Mouse (Mus musculus): ENCODE measurements at regions not wholly inside any gene's neighbourhood (a gene's known extent, or its start where the extent isn't known, plus 50 kb on each side); places are given as distances from the start of the nearest gene placed in this dataset.
"Not testable (repeated sequence)": the region's sequence is repeated elsewhere in the genome, so short reads cannot be mapped to it uniquely, and the experiment has no call there.

- no peak overlapping the region for H3K9ac ChIP-seq (replicated peaks; ENCODE audit: low read length)
- no peaks in the 10 kb centered on the region for H3K36me3 ChIP-seq (ENCODE audit: insufficient read depth, low read length)
- H3K9me3 ChIP-seq (ENCODE audit: low read length) = no peaks in the 10 kb centered on the region
- no peaks in the 10 kb centered on the region for H3K27me3 ChIP-seq (ENCODE audit: insufficient read depth, low read length)
- H3K4me3 ChIP-seq (ENCODE audit: low read length) = no peak overlapping the region
- 40% methylated on average over 1 of the region's 1 CpGs for WGBS
- no peak overlapping the region for H3K27ac ChIP-seq
- H3K4me2 ChIP-seq (ENCODE audit: low read depth, low read length) = no peak overlapping the region
- H3K4me1 ChIP-seq (ENCODE audit: insufficient read depth, low read length) = no peaks in the 10 kb centered on the region
- no peak for TF ChIP-seq CTCF (IDR thresholded peaks at IDR 0.05; ENCODE audit: low read depth)
- ATAC-seq = no peak
- DNase-seq (ENCODE audit: low spot score) = no peak
Observed at GRCm38 (mm10) chr8:96040216-96040615, 151.9 kb upstream of the Got2 start.

- H3K4me3 ChIP-seq (ENCODE audit: low read length); H3K4me2 ChIP-seq (ENCODE audit: low read depth, low read length); H3K9ac ChIP-seq (replicated peaks; ENCODE audit: low read length); DNase-seq (ENCODE audit: low spot score); H3K4me1 ChIP-seq (ENCODE audit: insufficient read depth, low read length); ATAC-seq; H3K9me3 ChIP-seq (ENCODE audit: low read length); H3K36me3 ChIP-seq (ENCODE audit: insufficient read depth, low read length); H3K27me3 ChIP-seq (ENCODE audit: insufficient read depth, low read length); H3K27ac ChIP-seq: not testable (repeated sequence)
- WGBS = 88% methylated on average over 3 of the region's 3 CpGs
Observed at GRCm38 (mm10) chr8:96018742-96019141, 130.4 kb upstream of the Got2 start.

DNA sequence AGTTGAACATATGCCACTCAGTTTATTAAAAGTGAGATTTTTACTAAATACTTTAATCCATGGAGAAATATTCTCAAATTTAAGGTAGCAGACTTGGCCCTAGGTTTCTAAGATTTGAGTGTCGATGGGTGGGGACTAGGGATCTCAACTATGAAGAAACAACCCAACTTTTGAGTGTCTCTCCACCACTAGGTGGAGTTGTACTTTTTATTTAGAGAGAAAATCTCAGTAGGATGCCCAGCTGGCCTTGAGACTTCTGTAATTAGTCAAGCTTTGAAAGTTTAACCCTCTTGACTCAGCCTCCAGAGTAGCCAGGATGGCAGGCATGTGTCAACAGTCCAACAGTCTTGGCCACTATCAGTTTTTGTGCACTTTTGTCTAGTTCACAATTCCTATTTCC is 123.7 kb upstream of the Got2 start:
- Histone ChIP-seq H3K9ac (replicated peaks; ENCODE audit: low read length) (no peak overlapping the region), H3K4me1 (ENCODE audit: insufficient read depth, low read length) (no peaks in the 10 kb centered on the region), H3K9me3 (ENCODE audit: low read length) (no peaks in the 10 kb centered on the region), H3K27ac (no peak overlapping the region), H3K4me2 (ENCODE audit: low read depth, low read length) (no peak overlapping the region), H3K36me3 (ENCODE audit: insufficient read depth, low read length) (no peaks in the 10 kb centered on the region), H3K4me3 (ENCODE audit: low read length) (no peak overlapping the region), H3K27me3 (ENCODE audit: insufficient read depth, low read length) (no peaks in the 10 kb centered on the region)
- WGBS = 90% methylated on average over 1 of the region's 1 CpGs
- TF ChIP-seq CTCF (IDR thresholded peaks at IDR 0.05; ENCODE audit: low read depth) = no peak
- no peak for ATAC-seq
- DNase-seq (ENCODE audit: low spot score) = no peak

DNA sequence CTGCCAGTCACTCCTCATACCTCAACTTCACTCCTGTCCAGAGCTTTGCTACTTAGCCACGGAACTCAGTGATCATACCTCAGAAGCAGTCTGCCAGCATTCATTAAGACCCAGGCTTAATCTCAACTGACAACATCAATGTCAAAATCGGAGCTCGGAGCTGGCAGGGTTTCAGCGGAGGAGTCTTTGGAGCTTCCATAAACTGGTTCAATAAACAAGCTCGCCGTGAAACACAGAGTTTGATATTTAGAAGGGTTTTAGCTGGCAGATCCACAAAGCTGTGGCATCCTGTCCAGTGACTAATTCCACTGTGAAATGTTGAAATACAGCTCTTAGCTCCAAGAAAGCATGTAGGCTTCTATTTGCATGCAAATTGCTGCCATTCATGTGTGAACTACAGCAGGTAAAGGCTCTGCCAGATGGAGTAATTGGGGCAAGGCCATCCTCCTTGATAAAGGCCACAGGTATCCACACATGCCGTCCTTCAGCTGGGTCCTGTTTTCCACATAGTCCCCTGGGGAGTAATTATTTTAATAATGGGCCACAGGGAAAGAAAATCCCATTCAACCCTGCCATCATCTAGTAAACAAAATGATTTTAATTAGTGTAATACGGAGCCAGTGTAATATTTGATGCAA is 103.6 kb upstream of the Got2 start:
- H3K4me2 ChIP-seq (ENCODE audit: low read depth, low read length) = no peak overlapping the region

DNA sequence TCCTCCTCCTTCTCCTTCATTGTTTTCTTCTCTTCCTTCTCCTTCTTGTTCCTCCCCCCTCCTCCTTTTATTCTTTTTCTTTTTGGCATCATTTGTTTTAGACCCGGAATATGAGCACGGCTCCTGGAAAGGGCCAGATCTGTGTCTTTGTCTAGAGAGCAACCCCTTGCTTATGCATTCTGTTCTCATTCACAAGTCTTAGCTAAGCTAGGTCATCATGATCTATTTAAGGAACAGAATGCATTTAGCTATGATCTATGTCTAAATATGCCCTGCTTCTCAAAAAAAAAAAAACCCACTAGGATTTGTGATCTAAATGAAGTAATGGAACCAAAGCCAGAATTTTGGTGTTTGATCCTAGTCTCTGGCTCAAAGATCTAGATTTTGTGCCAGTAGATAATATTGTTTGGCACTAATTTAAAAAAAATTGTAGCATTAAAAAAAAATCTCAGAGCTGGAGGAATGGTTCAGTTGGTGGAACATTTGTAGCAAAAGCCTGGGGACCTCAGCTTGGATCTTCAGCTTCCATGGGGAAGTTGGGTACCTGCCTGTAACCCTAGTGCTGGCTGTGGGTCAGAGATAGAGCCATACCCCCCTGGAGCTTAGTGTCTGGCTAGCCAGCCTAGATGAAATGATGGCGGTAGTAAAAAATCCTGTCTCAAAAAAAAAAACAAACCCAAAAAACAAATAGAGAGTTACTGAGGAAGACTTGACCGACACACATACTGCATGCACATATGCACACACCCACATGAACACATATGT is 100.5 kb upstream of the Got2 start:
- Histone ChIP-seq H3K4me3 (ENCODE audit: low read length) (no peak overlapping the region), H3K27ac (no peak overlapping the region), H3K4me2 (ENCODE audit: low read depth, low read length) (no peak overlapping the region), H3K4me1 (ENCODE audit: insufficient read depth, low read length) (peaks cover 5% of the 10 kb centered on the region; the same call in 1 of the 2 replicates), H3K36me3 (ENCODE audit: insufficient read depth, low read length) (no peaks in the 10 kb centered on the region), H3K27me3 (ENCODE audit: insufficient read depth, low read length) (no peaks in the 10 kb centered on the region), H3K9ac (replicated peaks; ENCODE audit: low read length) (no peak overlapping the region), H3K9me3 (ENCODE audit: low read length) (no peaks in the 10 kb centered on the region)
- ATAC-seq (no peak), DNase-seq (ENCODE audit: low spot score) (no peak)
- no peak for TF ChIP-seq CTCF (IDR thresholded peaks at IDR 0.05; ENCODE audit: low read depth)
- whole genome bisulfite sequencing = 84% methylated on average over 4 of the region's 4 CpGs

More for the DNA sequence above, 103.6 kb upstream of the Got2 start:
- no peaks in the 10 kb centered on the region for H3K27me3 ChIP-seq (ENCODE audit: insufficient read depth, low read length)
- H3K9me3 ChIP-seq (ENCODE audit: low read length) = no peaks in the 10 kb centered on the region
- H3K9ac ChIP-seq (replicated peaks; ENCODE audit: low read length) = no peak overlapping the region
- H3K27ac ChIP-seq = no peak overlapping the region
- H3K36me3 ChIP-seq (ENCODE audit: insufficient read depth, low read length) = no peaks in the 10 kb centered on the region
- TF ChIP-seq CTCF (IDR thresholded peaks at IDR 0.05; ENCODE audit: low read depth) = no peak
- H3K4me3 ChIP-seq (ENCODE audit: low read length) = no peak overlapping the region
- ATAC-seq (no peak), DNase-seq (ENCODE audit: low spot score) (peak; percentile 59)
- H3K4me1 ChIP-seq (ENCODE audit: insufficient read depth, low read length) = peaks cover 4% of the 10 kb centered on the region; the same call in 1 of the 2 replicates
- WGBS = 48% methylated on average over 8 of the region's 8 CpGs

DNA sequence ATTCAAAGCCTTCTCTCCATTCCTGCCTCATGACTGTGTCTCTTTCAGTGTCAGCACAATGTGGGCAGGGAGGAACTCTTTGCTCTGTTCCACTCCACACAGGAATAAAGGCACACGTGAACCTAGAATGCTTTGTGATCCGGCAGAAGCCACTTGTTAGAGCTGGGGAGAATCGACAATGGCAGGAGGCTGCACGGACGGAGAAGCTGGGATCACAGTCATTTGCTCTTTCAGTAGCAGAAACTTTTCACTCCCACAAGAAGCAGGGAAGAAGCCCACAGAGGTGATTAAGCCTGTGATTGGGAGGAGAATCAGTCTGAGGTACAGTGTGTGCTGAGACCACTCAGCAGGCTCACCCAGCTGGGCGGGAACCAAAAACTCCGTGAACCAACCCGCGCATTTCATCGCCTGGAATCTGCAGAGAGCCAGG is 98.7 kb upstream of the Got2 start:
- TF ChIP-seq CTCF (IDR thresholded peaks at IDR 0.05; ENCODE audit: low read depth) = no peak
- no peak for ATAC-seq
- Histone ChIP-seq H3K9ac (replicated peaks; ENCODE audit: low read length) (no peak overlapping the region; the same call in 1 of the 2 replicates), H3K4me2 (ENCODE audit: low read depth, low read length) (peak overlapping the region; percentile 58), H3K4me3 (ENCODE audit: low read length) (peak overlapping the region; percentile 22), H3K27ac (no peak overlapping the region), H3K36me3 (ENCODE audit: insufficient read depth, low read length) (no peaks in the 10 kb centered on the region), H3K4me1 (ENCODE audit: insufficient read depth, low read length) (peaks cover 5% of the 10 kb centered on the region; the same call in 1 of the 2 replicates), H3K9me3 (ENCODE audit: low read length) (no peaks in the 10 kb centered on the region), H3K27me3 (ENCODE audit: insufficient read depth, low read length) (no peaks in the 10 kb centered on the region)
- 9% methylated on average over 10 of the region's 10 CpGs for WGBS
- DNase-seq (ENCODE audit: low spot score) = peak; percentile 26

DNA sequence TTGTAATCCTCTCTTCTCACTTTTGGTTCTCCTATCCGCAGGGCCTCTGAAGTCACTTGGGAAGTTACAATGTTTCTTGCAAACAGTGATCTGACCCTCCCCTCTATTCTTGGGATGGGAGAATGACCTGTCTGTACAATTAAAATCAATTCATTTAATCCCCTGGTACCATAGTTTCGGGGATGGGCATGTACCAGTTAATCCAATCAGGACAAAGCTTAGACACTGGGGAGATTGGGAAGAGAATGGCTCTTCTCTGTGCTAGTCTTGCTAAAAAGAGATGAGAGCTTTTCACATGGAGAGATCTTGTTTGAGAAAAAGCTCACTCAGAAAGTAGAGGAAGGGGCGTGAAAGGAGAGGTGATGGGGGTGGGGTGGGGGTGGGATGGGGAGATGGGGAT is 98.1 kb upstream of the Got2 start:
- Histone ChIP-seq H3K4me1 (ENCODE audit: insufficient read depth, low read length) (peaks cover 5% of the 10 kb centered on the region; the same call in 1 of the 2 replicates), H3K4me2 (ENCODE audit: low read depth, low read length) (peak overlapping the region; percentile 58; the same call in 1 of the 2 replicates), H3K27ac (no peak overlapping the region), H3K9ac (replicated peaks; ENCODE audit: low read length) (no peak overlapping the region), H3K36me3 (ENCODE audit: insufficient read depth, low read length) (no peaks in the 10 kb centered on the region), H3K4me3 (ENCODE audit: low read length) (no peak overlapping the region), H3K9me3 (ENCODE audit: low read length) (no peaks in the 10 kb centered on the region), H3K27me3 (ENCODE audit: insufficient read depth, low read length) (no peaks in the 10 kb centered on the region)
- DNase-seq (ENCODE audit: low spot score) (no peak), ATAC-seq (no peak)
- 55% methylated on average over 3 of the region's 3 CpGs for WGBS
- TF ChIP-seq CTCF (IDR thresholded peaks at IDR 0.05; ENCODE audit: low read depth) = no peak
